Mouse (Mus musculus) hindbrain, embryonic 16.5 days (tissue): ENCODE measurements around the gene Itga2. TPM values are rescaled to one million over a fixed set of nuclear protein-coding genes. Genes with fewer than 3 reads are reported as not detected.

Source experiments
- ATAC-seq: fragments of 200-750 bp; cut with Nextera tagmentation; 2 replicates; pipeline ENCODE4 v1.8.0; 2017; ENCODE audit warnings: moderate TSS enrichment, moderate library complexity
- H3K27ac ChIP-seq: fragments of 300-500 bp; sonication (generic); 2 replicates; pipeline ENCODE4 v1.5.1; 2014; ENCODE audit warnings: low read depth, mild to moderate bottlenecking, control low read depth, low read length, moderate library complexity
- H3K27me3 ChIP-seq: fragments of 300-500 bp; sonication (generic); replicated peaks from 2 replicates; pipeline ENCODE4 v1.6.1; 2014; ENCODE audit warnings: low read length; ENCODE audit not compliant: control insufficient read depth, insufficient read depth
- H3K36me3 ChIP-seq: fragments of 300-500 bp; sonication (generic); 2 replicates; pipeline ENCODE4 v1.6.1; 2014; ENCODE audit warnings: mild to moderate bottlenecking, low read length, moderate library complexity, mixed read lengths; ENCODE audit not compliant: control insufficient read depth, insufficient read depth
- H3K4me1 ChIP-seq: fragments of 300-500 bp; sonication (generic); 2 replicates; pipeline ENCODE4 v1.6.1; 2014; ENCODE audit warnings: low read depth, low read length; ENCODE audit not compliant: control insufficient read depth, insufficient read depth
- H3K4me2 ChIP-seq: fragments of 300-500 bp; sonication (generic); 2 replicates; pipeline ENCODE4 v1.6.1; 2014; ENCODE audit warnings: mild to moderate bottlenecking, low read length, control low read depth, moderate library complexity
- H3K4me3 ChIP-seq: fragments of 300-500 bp; sonication (generic); 2 replicates; pipeline ENCODE4 v1.5.1; 2014; ENCODE audit warnings: mild to moderate bottlenecking, low read length, control low read depth, moderate library complexity
- H3K9ac ChIP-seq: fragments of 300-500 bp; sonication (generic); 2 replicates; pipeline ENCODE4 v1.6.1; 2014; ENCODE audit warnings: low read depth, mild to moderate bottlenecking, control low read depth, low read length, moderate library complexity
- H3K9me3 ChIP-seq: fragments of 300-500 bp; sonication (generic); 2 replicates; pipeline ENCODE4 v1.6.1; 2014; ENCODE audit warnings: mild to moderate bottlenecking, low read length, moderate library complexity; ENCODE audit not compliant: control insufficient read depth
- WGBS: fragments of 180-500 bp; shearing (Covaris S2); extraction: QIAGEN DNeasy Blood & Tissue Kit; methylation state at CpG from one replicate; pipeline ENCODE4 v1.1.7; 2014; 5-methylcytosine and 5-hydroxymethylcytosine counted together
- polyA plus RNA-seq: library from polyadenylated mRNA; unstranded; fragments of >200 nt; fragmentation: Nextera tagmentation; extraction: Ambion mirVana; gene quantifications from 2 replicates; pipeline ENCODE4 v1.2.1, GENCODE M21; 2015

Itga2 gene
- polyA plus RNA-seq, 1 experiment from 2014 or later: 0.58 TPM

DNA sequence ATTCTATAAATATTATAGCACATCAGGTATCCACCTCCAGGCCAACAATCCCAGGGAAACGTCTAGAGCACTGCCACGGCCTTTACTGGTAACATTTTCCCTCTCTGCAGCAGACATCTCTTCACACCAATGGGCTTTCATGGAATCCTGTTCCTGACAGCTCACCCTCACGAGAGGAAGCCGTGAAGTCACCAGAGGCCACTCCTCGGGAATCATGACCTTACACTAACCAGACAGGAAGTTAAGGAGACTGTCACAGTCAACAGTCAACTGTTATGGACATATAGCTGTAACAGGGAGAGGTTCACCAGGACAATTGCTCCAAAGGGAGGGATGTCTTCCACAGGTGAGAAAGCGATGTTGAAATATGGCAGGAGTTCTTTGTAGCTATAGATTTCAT lies 40.2 kb downstream of the Itga2 start:
- Histone ChIP-seq H3K27me3 (no peaks in the 10 kb centered on the region), H3K36me3 (no peaks in the 10 kb centered on the region), H3K9me3 (no peaks in the 10 kb centered on the region), H3K9ac (no peak overlapping the region), H3K4me2 (no peak overlapping the region), H3K4me3 (no peak overlapping the region), H3K27ac (no peak overlapping the region), H3K4me1 (no peaks in the 10 kb centered on the region)
- WGBS: 81% methylated on average over 6 of the region's 6 CpGs
- no peak for ATAC-seq

DNA sequence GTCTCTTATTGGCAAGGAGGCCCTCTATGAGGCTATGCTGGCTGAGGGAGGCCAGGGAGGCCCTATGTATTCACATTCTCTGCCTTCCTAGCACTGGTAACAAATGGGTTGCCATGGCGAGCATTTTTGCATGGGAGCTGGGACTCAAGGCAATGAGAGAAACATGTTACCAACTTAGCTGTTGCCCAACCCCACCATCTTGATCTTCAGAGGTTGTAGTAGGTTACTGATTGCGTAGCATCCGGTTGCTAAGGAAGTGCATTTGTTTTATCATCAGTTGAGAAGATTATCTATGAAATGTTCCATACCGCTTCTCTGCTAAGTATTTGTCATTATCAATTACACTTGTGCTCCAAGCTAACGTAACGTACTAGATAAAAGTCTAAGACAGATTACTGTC lies 44.2 kb downstream of the Itga2 start:
- WGBS: 95% methylated on average over 6 of the region's 6 CpGs
- H3K4me2 ChIP-seq: no peak overlapping the region
- no peak overlapping the region for H3K27ac ChIP-seq
- H3K36me3 ChIP-seq: no peaks in the 10 kb centered on the region
- no peaks in the 10 kb centered on the region for H3K4me1 ChIP-seq
- ATAC-seq: no peak
- H3K27me3 ChIP-seq: no peaks in the 10 kb centered on the region
- H3K9ac ChIP-seq: no peak overlapping the region
- H3K9me3 ChIP-seq: no peaks in the 10 kb centered on the region
- H3K4me3 ChIP-seq: no peak overlapping the region

DNA sequence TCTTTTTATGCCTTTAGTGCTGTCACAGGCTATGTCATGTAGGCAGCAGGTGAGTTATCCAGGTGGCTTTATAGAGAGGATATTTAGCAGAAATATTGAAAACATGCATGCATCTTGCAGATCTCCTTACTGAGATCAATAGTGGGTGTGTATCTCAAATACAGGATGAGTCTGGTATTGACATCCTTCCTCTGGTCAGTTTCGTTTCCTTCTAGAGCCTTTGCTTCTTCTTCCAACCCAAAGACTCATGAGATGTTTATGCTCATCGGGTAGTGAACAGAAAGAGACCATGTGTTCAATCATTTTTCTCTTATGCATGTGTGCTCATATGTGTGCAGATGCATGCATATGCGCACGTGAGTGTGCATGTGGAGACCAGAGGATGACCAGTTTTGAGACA lies 44.6 kb downstream of the Itga2 start:
- H3K4me2 ChIP-seq: no peak overlapping the region
- H3K27me3 ChIP-seq: no peaks in the 10 kb centered on the region
- 93% methylated on average over 4 of the region's 4 CpGs for WGBS
- no peak overlapping the region for H3K9ac ChIP-seq
- H3K9me3 ChIP-seq: no peaks in the 10 kb centered on the region
- H3K27ac ChIP-seq: no peak overlapping the region
- no peak for ATAC-seq
- H3K4me1 ChIP-seq: no peaks in the 10 kb centered on the region
- no peak overlapping the region for H3K4me3 ChIP-seq
- no peaks in the 10 kb centered on the region for H3K36me3 ChIP-seq

DNA sequence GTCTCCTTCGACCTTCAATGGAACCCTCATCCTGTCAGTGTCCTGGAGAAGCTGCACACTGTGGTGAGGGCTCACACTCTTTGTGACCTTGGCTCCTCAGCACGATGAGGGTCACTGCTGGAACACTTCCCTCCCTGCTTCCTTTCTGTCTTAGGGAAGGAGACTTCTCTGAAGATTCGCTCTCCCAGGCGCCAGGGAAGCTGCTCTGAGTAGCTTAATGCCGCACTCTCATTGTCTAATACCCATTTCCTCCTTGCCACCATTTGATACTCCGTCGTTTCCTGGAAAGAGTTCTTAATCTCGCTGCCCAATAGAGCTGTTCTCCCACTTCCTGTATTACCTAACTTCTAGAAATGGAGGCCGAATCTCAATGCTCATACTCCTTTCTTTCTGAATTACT lies 46.7 kb downstream of the Itga2 start:
- Histone ChIP-seq H3K27me3 (no peaks in the 10 kb centered on the region), H3K9me3 (no peaks in the 10 kb centered on the region), H3K27ac (no peak overlapping the region), H3K4me2 (no peak overlapping the region), H3K9ac (no peak overlapping the region), H3K36me3 (no peaks in the 10 kb centered on the region), H3K4me3 (no peak overlapping the region), H3K4me1 (no peaks in the 10 kb centered on the region)
- ATAC-seq: no peak
- 66% methylated on average over 9 of the region's 9 CpGs for WGBS

DNA sequence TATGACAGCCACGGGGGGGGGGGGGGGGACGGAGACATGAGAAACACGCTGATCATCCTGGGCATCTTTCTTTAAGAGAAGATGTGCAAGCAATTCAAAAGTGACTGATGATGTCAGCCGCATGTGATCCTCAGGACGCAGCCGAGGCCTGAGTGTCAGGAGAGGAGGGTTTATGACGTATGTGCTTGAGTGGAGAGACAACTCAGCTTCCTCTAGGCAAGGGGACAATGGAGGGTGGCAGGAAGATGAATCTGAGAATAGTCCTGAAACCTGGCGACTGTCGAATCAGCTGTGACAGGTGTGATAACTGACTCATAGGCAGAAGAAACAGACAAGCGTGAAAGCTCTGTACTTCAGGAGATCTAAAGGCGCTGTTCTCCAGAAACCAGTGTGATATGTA lies 53.2 kb downstream of the Itga2 start:
- WGBS: 85% methylated on average over 11 of the region's 11 CpGs
- no peaks in the 10 kb centered on the region for H3K9me3 ChIP-seq
- H3K4me2 ChIP-seq: no peak overlapping the region
- no peaks in the 10 kb centered on the region for H3K4me1 ChIP-seq
- H3K27ac ChIP-seq: no peak overlapping the region
- no peaks in the 10 kb centered on the region for H3K27me3 ChIP-seq
- no peak overlapping the region for H3K9ac ChIP-seq
- no peak for ATAC-seq
- H3K4me3 ChIP-seq: no peak overlapping the region
- H3K36me3 ChIP-seq: no peaks in the 10 kb centered on the region

DNA sequence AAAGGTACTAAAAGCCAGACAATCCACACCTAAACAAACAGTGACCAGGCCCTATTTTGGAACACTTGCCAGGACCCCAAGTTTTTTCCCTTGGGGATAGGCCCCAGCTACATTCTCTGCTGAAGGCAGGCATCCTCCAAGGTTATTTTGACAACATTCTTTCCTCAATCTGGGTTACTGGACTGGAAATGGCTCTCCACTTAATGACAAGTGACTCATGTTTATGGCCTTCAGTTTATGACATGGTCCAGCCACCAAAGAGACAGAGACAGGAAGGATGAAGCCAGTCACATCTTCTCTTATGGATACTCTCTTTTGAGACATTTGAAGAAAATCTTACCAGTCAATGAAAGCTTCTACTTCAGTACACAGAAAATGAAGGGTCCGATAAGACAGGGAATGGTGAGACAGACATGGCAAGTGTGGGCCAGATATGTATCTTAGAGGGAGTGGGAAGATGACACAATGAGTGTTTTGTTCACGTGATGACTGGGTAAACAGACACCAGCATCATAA lies 55.8 kb downstream of the Itga2 start:
- H3K9me3 ChIP-seq: no peaks in the 10 kb centered on the region
- no peak overlapping the region for H3K27ac ChIP-seq
- no peaks in the 10 kb centered on the region for H3K27me3 ChIP-seq
- ATAC-seq: no peak
- H3K4me1 ChIP-seq: no peaks in the 10 kb centered on the region
- H3K4me2 ChIP-seq: no peak overlapping the region
- 86% methylated on average over 2 of the region's 2 CpGs for WGBS
- H3K9ac ChIP-seq: no peak overlapping the region
- H3K4me3 ChIP-seq: no peak overlapping the region
- H3K36me3 ChIP-seq: no peaks in the 10 kb centered on the region

DNA sequence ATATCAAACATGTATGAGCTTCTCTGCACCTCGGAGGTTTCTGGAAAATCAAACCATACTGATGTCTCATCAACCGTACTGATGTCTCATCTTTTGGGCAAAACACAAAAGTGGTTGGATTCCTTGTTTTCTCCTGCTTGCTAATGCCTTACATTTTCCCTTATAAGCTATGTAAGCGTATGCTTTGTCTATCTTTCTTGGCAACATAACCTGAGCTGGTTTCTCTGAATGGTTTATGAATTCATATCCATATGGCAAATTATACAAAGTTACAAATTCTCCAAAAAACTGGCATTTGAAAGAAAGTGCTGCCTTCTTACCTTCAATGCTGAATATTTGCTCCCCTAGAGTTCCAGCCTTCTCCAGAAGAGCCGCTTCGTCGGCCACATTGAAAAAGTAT lies 57.2 kb downstream of the Itga2 start:
- Histone ChIP-seq H3K9me3 (no peaks in the 10 kb centered on the region), H3K4me2 (no peak overlapping the region), H3K9ac (no peak overlapping the region), H3K4me3 (no peak overlapping the region), H3K27ac (no peak overlapping the region), H3K27me3 (no peaks in the 10 kb centered on the region), H3K36me3 (no peaks in the 10 kb centered on the region; the same call in 1 of the 2 replicates), H3K4me1 (no peaks in the 10 kb centered on the region)
- ATAC-seq: no peak
- 89% methylated on average over 6 of the region's 6 CpGs for WGBS

DNA sequence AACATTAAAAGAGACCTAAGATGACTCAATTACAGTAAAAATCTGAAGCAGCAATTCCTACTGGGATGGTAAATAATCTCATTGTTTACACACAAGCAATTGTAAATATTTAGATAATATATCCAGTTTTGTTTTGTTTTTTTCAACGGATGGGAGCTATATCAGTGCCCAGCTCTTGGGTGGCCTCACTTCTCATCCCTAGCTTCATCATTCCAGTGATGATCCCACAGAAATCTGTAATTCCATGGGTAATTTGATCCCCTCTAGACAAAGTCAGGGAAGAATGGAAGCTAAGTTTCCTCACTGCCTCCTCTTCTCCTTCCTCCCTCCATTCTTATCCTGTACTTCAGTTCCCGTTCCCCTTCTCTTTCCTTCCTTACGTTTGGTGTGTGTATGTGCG lies 74.4 kb downstream of the Itga2 start:
- Histone ChIP-seq H3K27ac (no peak overlapping the region), H3K4me2 (no peak overlapping the region), H3K9me3 (no peaks in the 10 kb centered on the region), H3K4me1 (no peaks in the 10 kb centered on the region; the same call in 1 of the 2 replicates), H3K36me3 (no peaks in the 10 kb centered on the region), H3K27me3 (no peaks in the 10 kb centered on the region; the same call in 1 of the 2 replicates), H3K4me3 (no peak overlapping the region), H3K9ac (no peak overlapping the region)
- ATAC-seq: no peak
- 94% methylated on average over 4 of the region's 4 CpGs for WGBS

DNA sequence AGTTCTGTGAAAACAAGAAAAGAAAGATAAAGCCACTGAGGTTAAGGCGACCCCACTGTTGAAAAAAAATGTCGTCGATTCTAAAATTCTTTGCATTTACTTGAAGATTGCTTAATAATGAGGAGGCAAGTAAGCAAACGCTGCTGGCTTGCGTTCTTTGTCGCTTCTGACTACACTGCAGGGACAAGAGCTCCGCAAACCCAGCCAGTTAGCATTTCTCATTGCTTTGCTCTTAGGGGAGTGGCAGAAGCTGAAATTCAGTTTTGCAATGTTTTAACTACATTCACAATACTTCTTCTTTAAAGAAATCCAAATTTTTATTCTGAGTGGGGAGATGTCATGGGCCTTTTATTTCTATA lies 75.7 kb downstream of the Itga2 start:
- Histone ChIP-seq H3K9me3 (no peaks in the 10 kb centered on the region), H3K36me3 (no peaks in the 10 kb centered on the region), H3K27me3 (no peaks in the 10 kb centered on the region; the same call in 1 of the 2 replicates), H3K27ac (no peak overlapping the region), H3K4me1 (no peaks in the 10 kb centered on the region; the same call in 1 of the 2 replicates), H3K9ac (no peak overlapping the region), H3K4me3 (no peak overlapping the region), H3K4me2 (peak overlapping the region; percentile 51)
- no peak for ATAC-seq
- WGBS: 25% methylated on average over 7 of the region's 7 CpGs
